8 mouse cellular contexts compared by ENCODE assay signal in the genomic region with DNA sequence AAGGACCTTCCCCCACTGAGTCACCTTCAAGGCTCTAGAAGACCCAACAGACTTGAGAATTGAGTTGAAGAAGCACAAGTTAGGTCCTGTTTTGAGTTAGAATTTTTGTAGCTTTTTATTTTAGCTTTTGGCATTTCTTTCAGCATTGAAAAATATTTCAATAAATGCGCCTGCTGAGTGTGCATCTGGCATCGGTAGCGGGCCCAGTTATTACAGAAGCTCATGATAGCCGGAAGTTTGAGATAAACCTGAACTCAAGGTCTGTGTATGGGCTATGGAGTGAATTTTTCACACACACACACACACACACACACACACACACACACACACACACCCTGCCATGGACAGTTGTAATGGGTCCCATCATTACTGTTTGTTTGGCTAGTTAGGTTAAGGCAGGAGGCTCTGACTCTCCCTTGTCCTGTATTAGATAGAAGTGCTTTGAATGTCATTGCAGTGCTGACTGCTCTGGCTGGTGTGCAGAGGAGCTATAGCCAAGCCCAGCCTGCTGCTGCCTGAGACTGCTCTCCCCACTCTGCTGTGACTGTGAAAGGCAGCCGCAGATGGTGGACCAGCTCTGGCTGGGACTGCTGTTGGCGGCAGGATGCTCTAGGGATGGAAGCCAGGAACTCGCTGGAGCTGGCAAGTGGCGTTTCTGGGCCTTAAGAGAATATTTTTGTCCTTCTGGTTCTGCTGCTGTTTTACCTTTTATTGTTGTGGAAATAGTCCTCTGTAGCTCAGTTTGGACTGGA. TPM values are rescaled to one million over a fixed set of nuclear protein-coding genes. Genes with fewer than 3 reads are reported as not detected.
DNase-seq lines count a peak whose midpoint lies in the region; ATAC-seq and TF ChIP-seq lines count a peak whose summit lies in the region.

No protein-coding gene starts in this region.

- TF ChIP-seq CTCF in gastrocnemius, adult 2 months (IDR thresholded peaks at IDR 0.05), result no peak

- peaks cover 23% of the 10 kb centered on the region for H3K4me1 ChIP-seq in hindbrain, embryonic 16.5 days (ENCODE audit: control insufficient read depth, insufficient read depth, low read depth, low read length)
- no peaks in the 10 kb centered on the region for H3K4me1 ChIP-seq in midbrain, embryonic 16.5 days (ENCODE audit: control insufficient read depth, insufficient read depth, low read length)

- H3K27ac ChIP-seq in gastrocnemius, adult 2 months, result peak overlapping the region; percentile 73
- peak overlapping the region; percentile 68 for H3K27ac ChIP-seq in hindbrain, embryonic 16.5 days (ENCODE audit: low read depth, low read length)
- H3K27ac ChIP-seq in midbrain, embryonic 16.5 days (ENCODE audit: low read length), result no peak overlapping the region; the same call in 1 of the 2 replicates

- WGBS in hindbrain, embryonic 16.5 days, result 61% methylated on average over 8 of the region's 8 CpGs
- 79% methylated on average over 8 of the region's 8 CpGs for WGBS in midbrain, embryonic 16.5 days

- intact Hi-C loops in gastrocnemius, adult 2 months (cut with DNase I), result no loop called here

- H3K9me3 ChIP-seq in hindbrain, embryonic 16.5 days (ENCODE audit: control insufficient read depth, low read length), result no peaks in the 10 kb centered on the region
- H3K9me3 ChIP-seq in midbrain, embryonic 16.5 days (replicated peaks; ENCODE audit: control insufficient read depth, low read length, poor library complexity, severe bottlenecking), result no peaks in the 10 kb centered on the region

- H3K36me3 ChIP-seq in hindbrain, embryonic 16.5 days (ENCODE audit: control insufficient read depth, insufficient read depth, low read length), result no peaks in the 10 kb centered on the region
- no peaks in the 10 kb centered on the region for H3K36me3 ChIP-seq in midbrain, embryonic 16.5 days (ENCODE audit: control insufficient read depth, insufficient read depth, low read length)

- peak; percentile 57 for DNase-seq in NIH3T3 (ENCODE audit: low read depth)
- peak; percentile 45 for DNase-seq in brain, embryonic 18.5 days (ENCODE audit: low read depth, low spot score)
- peak; percentile 87 for DNase-seq in gastrocnemius, adult 2 months
- no peak for DNase-seq in adrenal gland, adult 18-20 months (ENCODE audit: low spot score in 2 of 2)
- no peak for DNase-seq in urinary bladder, adult 2 months (ENCODE audit: low spot score)
- no peak for DNase-seq in urinary bladder, postnatal 10 days (ENCODE audit: low spot score)

- H3K4me3 ChIP-seq in gastrocnemius, adult 2 months, result no peak overlapping the region
- H3K4me3 ChIP-seq in hindbrain, embryonic 16.5 days (ENCODE audit: low read length), result no peak overlapping the region
- H3K4me3 ChIP-seq in midbrain, embryonic 16.5 days (ENCODE audit: low read depth, low read length), result no peak overlapping the region

- H3K27me3 ChIP-seq in hindbrain, embryonic 16.5 days (replicated peaks; ENCODE audit: control insufficient read depth, insufficient read depth, low read length), result no peaks in the 10 kb centered on the region
- H3K27me3 ChIP-seq in midbrain, embryonic 16.5 days (ENCODE audit: control insufficient read depth, insufficient read depth, low read depth, low read length), result no peaks in the 10 kb centered on the region

- H3K9ac ChIP-seq in hindbrain, embryonic 16.5 days (ENCODE audit: low read depth, low read length), result no peak overlapping the region; the same call in 1 of the 2 replicates
- no peak overlapping the region for H3K9ac ChIP-seq in midbrain, embryonic 16.5 days (ENCODE audit: low read depth, low read length)

- peak; percentile 93 for ATAC-seq in hindbrain, embryonic 16.5 days
- peak; percentile 79; the same call in 1 of the 2 replicates for ATAC-seq in midbrain, embryonic 16.5 days

- H3K4me2 ChIP-seq in hindbrain, embryonic 16.5 days (ENCODE audit: low read length), result no peak overlapping the region
- no peak overlapping the region for H3K4me2 ChIP-seq in midbrain, embryonic 16.5 days (ENCODE audit: low read length)

RNA-seq across cellular contexts. Expression of gene Ak4, which starts 17.9 kb away (rescaled TPM):
- total RNA-seq in gastrocnemius, adult 2 months (2021), result 1 to 10 TPM in 1 of 2 experiments, under 1 TPM in 1; 0.61 to 7.8 TPM
- 12.6 and 12.9 TPM in 2 replicates for polyA plus RNA-seq in hindbrain, embryonic 16.5 days (2015; fragmentation: Nextera tagmentation; extraction: Ambion mirVana)
- 9.0 and 9.2 TPM in 2 replicates for polyA plus RNA-seq in midbrain, embryonic 16.5 days (2015; fragmentation: Nextera tagmentation; extraction: Ambion mirVana)
- 1 to 10 TPM; 6.9 to 8.4 TPM for total RNA-seq in adrenal gland, adult 18-20 months (2021)
- polyA plus RNA-seq in urinary bladder, adult 2 months (2012; rRNA removed), result 9.5 and 9.8 TPM in 2 replicates

RNA-seq across cellular contexts. Expression of gene Dnajc6, which starts 59.5 kb away (rescaled TPM):
- total RNA-seq in gastrocnemius, adult 2 months (2021), result under 1 TPM; 0.08 to 0.28 TPM
- polyA plus RNA-seq in hindbrain, embryonic 16.5 days (2015; fragmentation: Nextera tagmentation; extraction: Ambion mirVana), result 66.1 and 68.1 TPM in 2 replicates
- 62.0 and 77.1 TPM in 2 replicates for polyA plus RNA-seq in midbrain, embryonic 16.5 days (2015; fragmentation: Nextera tagmentation; extraction: Ambion mirVana)
- total RNA-seq in adrenal gland, adult 18-20 months (2021), result 1 to 10 TPM; 5.0 to 5.4 TPM
- 3.4 TPM in 2 replicates for polyA plus RNA-seq in urinary bladder, adult 2 months (2012; rRNA removed)

Comparison
In these comparisons a context has a peak if more than half of its experiments do, and no peak if none do; other contexts are left out.
1. DNase-seq: peak in NIH3T3 (single experiment), brain, embryonic 18.5 days (single experiment) and gastrocnemius, adult 2 months (single experiment); none in adrenal gland, adult 18-20 months (0 of 2), urinary bladder, adult 2 months (single experiment) and urinary bladder, postnatal 10 days (single experiment).
2. RNA of gene Dnajc6, which starts 59.5 kb away (polyA plus RNA-seq): 62.0 to 77.1 TPM in midbrain, embryonic 16.5 days and 66.1 to 68.1 TPM in hindbrain, embryonic 16.5 days; 3.4 TPM in urinary bladder, adult 2 months; every median in the first group is over 10 times any median in the second.